Mouse (Mus musculus) C2C12 (cell line): Measurements from ENCODE around the gene Foxp1.

Experiments
- CEBPB ChIP-seq: IDR thresholded peaks from one replicate; pipeline ENCODE4 v1.6.1; 2011; ENCODE audit warnings: low read depth, mild to moderate bottlenecking, control low read depth, moderate library complexity
- CTCF ChIP-seq: IDR thresholded peaks from one replicate; pipeline ENCODE4 v1.5.1; 2011; ENCODE audit not compliant: control insufficient read depth, insufficient read depth, insufficient read length
- FOSL1 ChIP-seq: IDR thresholded peaks from one replicate; pipeline ENCODE4 v1.8.0; 2011; ENCODE audit warnings: mild to moderate bottlenecking, low read length; ENCODE audit not compliant: poor library complexity, insufficient read depth, severe bottlenecking
- MAX ChIP-seq: IDR thresholded peaks from one replicate; pipeline ENCODE4 v1.6.1; 2011; ENCODE audit warnings: mild to moderate bottlenecking, control low read depth
- MYOD1 ChIP-seq: IDR thresholded peaks from one replicate; pipeline ENCODE4 v1.6.1; 2011; ENCODE audit warnings: low read depth; ENCODE audit not compliant: control insufficient read depth, insufficient read length
- MYOG ChIP-seq: IDR thresholded peaks from one replicate; pipeline ENCODE4 v1.6.1; 2011; ENCODE audit not compliant: control insufficient read depth, insufficient read length; ENCODE audit errors: extremely low read depth
- USF1 ChIP-seq: IDR thresholded peaks from one replicate; pipeline ENCODE4 v1.6.1; 2011; ENCODE audit warnings: low read depth, mild to moderate bottlenecking, control low read depth, moderate library complexity

DNA sequence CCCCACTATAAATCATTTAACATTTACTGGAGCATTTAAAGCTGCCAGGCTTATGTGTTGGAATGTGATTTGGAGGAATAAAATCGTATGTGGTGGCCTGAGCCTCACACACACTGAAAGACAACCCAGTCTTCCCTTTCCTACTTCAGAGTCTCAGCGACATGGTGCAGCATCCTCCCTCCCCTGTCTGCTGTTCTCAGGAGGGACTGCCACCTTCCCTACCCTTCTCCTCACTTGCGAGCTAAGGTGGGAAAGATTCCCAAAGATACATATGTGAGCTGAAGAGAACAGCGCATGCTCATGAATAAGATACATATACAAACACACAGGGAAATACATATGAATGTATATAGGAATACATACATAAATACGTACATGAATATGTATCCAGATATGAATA, 189.4 kb downstream of the Foxp1 start:
- TF ChIP-seq CEBPB (no peak), CTCF (no peak), FOSL1 (no peak), MYOD1 (no peak), MAX (no peak), USF1 (no peak), MYOG (no peak)
